Mouse (Mus musculus): ENCODE measurements at regions not wholly inside any gene's neighbourhood (a gene's known extent, or its start where the extent isn't known, plus 50 kb on each side); places are given as distances from the start of the nearest gene placed in this dataset.

DNA sequence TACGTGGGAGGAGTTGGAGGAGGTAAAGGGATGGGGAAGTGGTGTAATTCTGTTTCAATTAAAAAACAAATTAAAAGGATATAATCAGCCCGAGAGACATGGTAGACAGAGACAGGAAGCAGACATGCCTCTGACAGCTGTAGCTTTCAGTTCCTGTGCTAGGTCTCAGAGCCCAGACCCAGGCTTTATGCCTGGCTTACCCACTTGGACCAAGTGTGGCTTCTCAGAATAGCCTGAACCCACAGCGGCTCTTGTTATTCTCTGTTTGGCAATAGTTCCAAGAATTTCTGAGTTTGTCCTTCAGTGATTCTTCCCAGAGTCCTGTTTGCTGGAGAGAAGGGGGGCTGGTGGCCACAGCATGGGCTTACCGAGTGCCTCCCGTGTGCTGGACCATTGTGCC is 182.4 kb downstream of the Pten start:
- Histone ChIP-seq H3K27me3 (ENCODE audit: insufficient read depth, low read length) (no peaks in the 10 kb centered on the region), H3K9ac (no peak overlapping the region), H3K36me3 (ENCODE audit: insufficient read depth) (no peaks in the 10 kb centered on the region), H3K4me2 (ENCODE audit: low read depth) (no peak overlapping the region), H3K4me1 (ENCODE audit: insufficient read depth) (no peaks in the 10 kb centered on the region), H3K4me3 (ENCODE audit: low read depth, low read length) (no peak overlapping the region), H3K9me3 (ENCODE audit: low read length) (no peaks in the 10 kb centered on the region), H3K27ac (ENCODE audit: low read depth, low read length) (no peak overlapping the region)
- ATAC-seq, result no peak
- no peak for TF ChIP-seq CTCF (IDR thresholded peaks at IDR 0.05; ENCODE audit: low read depth)
- WGBS, result 79% methylated on average over 5 of the region's 5 CpGs
- no peak for DNase-seq

DNA sequence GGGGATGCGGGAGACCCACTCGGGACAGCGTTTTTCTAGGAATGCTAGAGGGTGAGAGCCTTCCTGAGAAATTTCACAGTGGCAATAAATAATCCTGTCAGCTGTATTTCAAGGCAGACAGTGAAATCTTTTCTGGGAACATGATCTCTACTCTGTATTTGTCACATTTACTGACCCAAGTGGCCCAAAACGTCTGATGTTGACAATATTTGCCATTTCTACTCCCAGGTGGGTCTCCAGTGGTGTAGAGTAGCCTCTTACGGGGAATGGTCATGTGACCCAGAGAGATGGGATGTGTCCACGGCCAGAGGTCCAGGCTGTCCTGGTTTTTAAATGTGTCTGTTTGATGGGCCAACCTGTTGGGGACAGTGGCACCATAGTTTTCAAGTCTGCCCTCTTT is 183.5 kb downstream of the Pten start:
- ATAC-seq (no peak), DNase-seq (no peak)
- no peak overlapping the region for H3K4me3 ChIP-seq (ENCODE audit: low read depth, low read length)
- no peak overlapping the region for H3K4me2 ChIP-seq (ENCODE audit: low read depth)
- no peaks in the 10 kb centered on the region for H3K36me3 ChIP-seq (ENCODE audit: insufficient read depth)
- H3K4me1 ChIP-seq (ENCODE audit: insufficient read depth), result no peaks in the 10 kb centered on the region
- no peaks in the 10 kb centered on the region for H3K27me3 ChIP-seq (ENCODE audit: insufficient read depth, low read length)
- H3K27ac ChIP-seq (ENCODE audit: low read depth, low read length), result no peak overlapping the region
- H3K9ac ChIP-seq, result no peak overlapping the region
- WGBS, result 82% methylated on average over 6 of the region's 6 CpGs
- no peak for TF ChIP-seq CTCF (IDR thresholded peaks at IDR 0.05; ENCODE audit: low read depth)
- no peaks in the 10 kb centered on the region for H3K9me3 ChIP-seq (ENCODE audit: low read length)

DNA sequence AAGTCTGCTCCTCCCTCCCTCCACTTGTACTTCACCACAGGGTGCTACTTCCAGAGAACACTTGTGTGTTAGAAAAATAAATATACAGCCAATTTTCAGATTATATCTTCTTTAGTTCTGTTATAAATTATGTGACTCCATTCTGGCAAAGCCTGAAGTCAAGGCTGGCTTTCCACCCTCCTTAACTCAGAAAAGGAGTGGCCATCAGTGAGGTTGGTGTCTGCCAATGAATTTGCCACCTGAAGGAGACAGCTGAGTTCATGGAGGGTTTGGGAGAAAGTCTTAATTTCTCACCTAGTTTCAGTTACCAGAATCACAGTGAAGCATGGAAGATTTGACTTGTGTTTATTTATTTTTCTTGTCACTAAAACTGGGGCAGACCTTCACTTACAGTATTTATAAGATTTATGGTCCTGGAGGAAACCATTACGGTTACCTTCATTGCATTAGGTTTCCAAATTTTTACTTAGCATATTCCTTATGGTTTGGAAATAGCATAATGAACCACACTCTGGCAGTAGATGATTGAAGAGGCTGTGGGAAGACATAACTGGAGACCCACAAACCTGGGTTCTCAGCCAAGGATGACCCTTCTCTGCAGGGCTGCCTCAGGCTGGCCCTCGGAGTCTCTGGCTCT is 186.4 kb downstream of the Pten start:
- Histone ChIP-seq H3K4me3 (ENCODE audit: low read depth, low read length) (no peak overlapping the region), H3K4me1 (ENCODE audit: insufficient read depth) (no peaks in the 10 kb centered on the region), H3K4me2 (ENCODE audit: low read depth) (no peak overlapping the region), H3K9me3 (ENCODE audit: low read length) (no peaks in the 10 kb centered on the region), H3K27me3 (ENCODE audit: insufficient read depth, low read length) (no peaks in the 10 kb centered on the region), H3K36me3 (ENCODE audit: insufficient read depth) (no peaks in the 10 kb centered on the region), H3K9ac (no peak overlapping the region), H3K27ac (ENCODE audit: low read depth, low read length) (no peak overlapping the region)
- WGBS, result 92% methylated on average over 2 of the region's 2 CpGs
- TF ChIP-seq CTCF (IDR thresholded peaks at IDR 0.05; ENCODE audit: low read depth), result no peak
- ATAC-seq, result no peak
- DNase-seq, result no peak

DNA sequence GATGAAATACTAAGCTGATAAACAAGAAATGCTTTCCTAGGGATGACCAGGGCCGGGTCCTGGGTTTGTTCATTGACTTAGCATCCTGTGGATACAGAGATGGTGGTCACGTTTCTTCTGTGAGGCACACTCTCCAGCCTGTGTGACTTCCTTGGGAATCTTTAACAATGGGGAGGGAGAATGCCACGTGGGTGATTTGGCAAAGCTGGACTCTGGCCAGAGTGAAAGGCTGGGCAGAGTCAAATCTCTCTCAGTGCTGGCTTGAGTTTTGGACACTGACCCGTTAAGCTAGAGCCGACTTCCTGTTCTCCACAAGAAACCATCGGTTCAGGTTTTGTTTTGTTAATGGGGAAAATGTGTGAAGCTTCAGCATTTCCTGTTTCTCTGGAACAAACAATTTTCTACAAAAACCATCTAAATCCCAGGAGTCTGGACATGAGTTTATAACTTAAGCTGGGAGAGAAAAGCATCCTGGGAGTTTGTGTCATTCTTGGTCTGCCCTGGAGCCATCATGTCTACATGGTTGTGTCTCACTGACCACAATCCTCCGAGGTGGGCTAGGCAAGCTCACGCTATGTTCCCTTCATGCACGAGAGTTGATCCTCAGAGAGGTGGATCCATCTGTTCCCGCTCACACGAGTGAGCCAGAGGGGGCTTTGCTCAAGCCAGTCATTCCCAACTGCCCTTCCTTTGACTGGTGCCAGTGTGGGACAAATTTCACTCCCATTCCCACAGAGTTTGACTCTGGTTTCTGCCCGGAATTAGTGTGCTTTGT is 190.0 kb downstream of the Pten start:
- DNase-seq (no peak), ATAC-seq (no peak)
- no peak for TF ChIP-seq CTCF (IDR thresholded peaks at IDR 0.05; ENCODE audit: low read depth)
- H3K9me3 ChIP-seq (ENCODE audit: low read length), result no peaks in the 10 kb centered on the region
- H3K36me3 ChIP-seq (ENCODE audit: insufficient read depth), result no peaks in the 10 kb centered on the region
- WGBS, result 79% methylated on average over 12 of the region's 12 CpGs
- H3K4me2 ChIP-seq (ENCODE audit: low read depth), result no peak overlapping the region
- H3K27ac ChIP-seq (ENCODE audit: low read depth, low read length), result no peak overlapping the region
- H3K27me3 ChIP-seq (ENCODE audit: insufficient read depth, low read length), result no peaks in the 10 kb centered on the region
- H3K9ac ChIP-seq, result no peak overlapping the region
- H3K4me1 ChIP-seq (ENCODE audit: insufficient read depth), result no peaks in the 10 kb centered on the region
- H3K4me3 ChIP-seq (ENCODE audit: low read depth, low read length), result no peak overlapping the region

DNA sequence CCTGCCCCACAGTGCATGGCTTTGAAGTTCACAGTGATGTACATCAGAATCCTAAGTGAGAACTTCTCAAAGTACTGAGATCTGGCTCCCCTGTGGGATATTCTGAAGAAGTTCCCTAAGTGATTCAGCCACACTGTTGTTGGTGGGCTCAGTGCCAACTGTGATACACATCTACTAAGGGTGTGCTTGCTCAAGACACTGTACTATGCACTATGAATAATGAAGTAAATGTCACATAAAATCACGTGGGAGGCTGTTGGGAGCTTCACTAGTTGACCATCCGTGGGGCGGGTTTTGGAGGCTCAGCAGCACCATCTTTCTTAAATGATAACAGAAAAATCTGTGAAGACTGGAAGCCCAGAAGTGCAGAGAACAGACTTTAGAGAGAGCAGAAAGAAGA is 193.0 kb downstream of the Pten start:
- Histone ChIP-seq H3K27ac (ENCODE audit: low read depth, low read length) (no peak overlapping the region), H3K27me3 (ENCODE audit: insufficient read depth, low read length) (no peaks in the 10 kb centered on the region), H3K4me1 (ENCODE audit: insufficient read depth) (no peaks in the 10 kb centered on the region), H3K36me3 (ENCODE audit: insufficient read depth) (no peaks in the 10 kb centered on the region), H3K4me2 (ENCODE audit: low read depth) (no peak overlapping the region), H3K9me3 (ENCODE audit: low read length) (no peaks in the 10 kb centered on the region), H3K4me3 (ENCODE audit: low read depth, low read length) (no peak overlapping the region), H3K9ac (no peak overlapping the region)
- no peak for DNase-seq
- no peak for TF ChIP-seq CTCF (IDR thresholded peaks at IDR 0.05; ENCODE audit: low read depth)
- WGBS, result 86% methylated on average over 3 of the region's 3 CpGs
- no peak for ATAC-seq

DNA sequence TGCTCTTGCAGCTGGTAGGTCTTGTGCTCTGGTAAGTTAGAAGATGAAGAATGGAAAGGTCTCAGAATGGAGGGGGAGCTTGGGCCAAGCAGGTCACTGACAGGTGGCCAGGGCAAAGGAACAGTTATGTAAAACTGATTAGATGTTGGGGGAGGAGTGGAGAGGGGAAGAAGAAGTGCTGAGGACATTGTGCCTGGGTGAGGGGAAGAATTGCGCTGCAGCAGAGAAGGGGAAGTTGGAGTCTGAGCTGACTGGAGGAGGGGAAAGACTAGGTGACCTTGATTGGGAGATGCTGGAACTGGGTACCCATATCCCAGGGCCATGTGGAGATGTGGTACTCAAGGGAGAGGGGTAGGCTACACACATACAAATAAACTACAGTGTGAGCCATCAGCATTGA is 193.5 kb downstream of the Pten start:
- no peak for ATAC-seq
- H3K36me3 ChIP-seq (ENCODE audit: insufficient read depth), result no peaks in the 10 kb centered on the region
- no peak for TF ChIP-seq CTCF (IDR thresholded peaks at IDR 0.05; ENCODE audit: low read depth)
- no peak overlapping the region for H3K4me2 ChIP-seq (ENCODE audit: low read depth)
- WGBS, result 94% methylated on average over 1 of the region's 1 CpGs
- no peak for DNase-seq
- no peak overlapping the region for H3K9ac ChIP-seq
- no peaks in the 10 kb centered on the region for H3K27me3 ChIP-seq (ENCODE audit: insufficient read depth, low read length)
- no peaks in the 10 kb centered on the region for H3K9me3 ChIP-seq (ENCODE audit: low read length)
- H3K4me1 ChIP-seq (ENCODE audit: insufficient read depth), result no peaks in the 10 kb centered on the region
- H3K4me3 ChIP-seq (ENCODE audit: low read depth, low read length), result no peak overlapping the region
- H3K27ac ChIP-seq (ENCODE audit: low read depth, low read length), result no peak overlapping the region

DNA sequence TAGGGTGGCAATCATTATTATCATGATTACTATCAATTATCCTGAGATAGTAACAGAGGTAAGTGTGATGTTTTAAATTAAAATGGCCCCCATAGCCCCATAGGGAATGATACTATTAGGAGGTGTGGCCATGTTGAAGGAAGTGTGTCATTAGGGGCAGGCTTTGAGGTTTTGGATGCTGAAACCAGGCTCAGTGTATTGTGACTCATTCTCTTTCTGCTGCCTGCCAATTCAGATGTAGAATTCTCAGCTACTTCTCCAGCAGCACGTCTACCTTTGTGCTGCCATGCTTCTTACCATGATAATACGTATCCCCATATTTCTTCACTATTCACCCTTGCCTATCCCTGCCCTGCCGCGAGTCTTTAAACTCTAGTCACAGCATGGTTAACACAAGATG is 195.1 kb downstream of the Pten start:
- Histone ChIP-seq H3K27ac (ENCODE audit: low read depth, low read length) (no peak overlapping the region), H3K9me3 (ENCODE audit: low read length) (no peaks in the 10 kb centered on the region), H3K36me3 (ENCODE audit: insufficient read depth) (no peaks in the 10 kb centered on the region), H3K4me2 (ENCODE audit: low read depth) (no peak overlapping the region), H3K9ac (no peak overlapping the region), H3K4me3 (ENCODE audit: low read depth, low read length) (no peak overlapping the region), H3K4me1 (ENCODE audit: insufficient read depth) (no peaks in the 10 kb centered on the region), H3K27me3 (ENCODE audit: insufficient read depth, low read length) (no peaks in the 10 kb centered on the region)
- DNase-seq, result no peak
- 87% methylated on average over 4 of the region's 4 CpGs for WGBS
- no peak for TF ChIP-seq CTCF (IDR thresholded peaks at IDR 0.05; ENCODE audit: low read depth)
- no peak for ATAC-seq

Data from forebrain, postnatal 0 days (tissue).